Mouse (Mus musculus): ENCODE data around the gene Klk4.

DNA sequence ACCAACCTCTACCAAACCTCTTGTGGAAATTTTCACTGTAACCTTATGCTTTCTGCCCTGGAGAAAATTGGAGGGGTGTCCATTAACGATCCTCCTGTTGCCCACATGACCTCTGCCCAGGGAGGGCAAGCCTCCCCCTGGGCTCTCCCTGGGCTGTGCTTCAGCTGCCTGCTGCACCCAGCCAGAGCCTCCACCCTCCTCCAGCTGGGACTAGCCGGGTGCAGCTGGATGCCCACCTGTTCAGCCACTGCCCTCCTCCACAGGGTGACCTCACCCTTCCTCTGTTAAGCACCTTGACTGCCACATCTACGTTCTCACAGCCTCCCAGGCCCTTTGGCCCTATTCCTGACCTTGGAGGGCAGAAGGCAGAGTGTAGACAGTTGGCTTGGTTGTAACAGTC lies 53.8 kb downstream of the Klk4 start:
- TF ChIP-seq EP300 (IDR thresholded peaks at IDR 0.05; ENCODE audit: low read depth) (no peak), CTCF (IDR thresholded peaks at IDR 0.05; ENCODE audit: low read depth) (no peak)
